32 mouse cellular contexts compared by ENCODE assay signal in genomic region chr12:57918211-57918610, GRCm38 (mm10).
"Had no signal": no experiment of that assay in that cellular context is flagged by ENCODE, and none has a peak within 500 bp of the region (broad histone marks: within the 10 kb centered on the region; RNA-seq: fewer than 3 reads in every experiment).

No protein-coding gene starts in this region.

- H3K4me1 ChIP-seq: limb, embryonic 13.5 days; limb, embryonic 15.5 days; liver, embryonic 13.5 days; liver, embryonic 15.5 days; lung, embryonic 15.5 days; megakaryocyte, embryonic 14.5 days; midbrain, embryonic 10.5 days; midbrain, embryonic 12.5 days; midbrain, embryonic 13.5 days; midbrain, embryonic 15.5 days; neural tube, embryonic 12.5 days had no signal

- ATAC-seq: liver, postnatal 0 days; lung, postnatal 0 days; midbrain, embryonic 13.5 days; midbrain, embryonic 15.5 days; midbrain, embryonic 16.5 days had no signal

- H3K9ac ChIP-seq: limb, embryonic 12.5 days; limb, embryonic 13.5 days; limb, embryonic 15.5 days; liver, embryonic 13.5 days; liver, embryonic 14.5 days; liver, embryonic 15.5 days; liver, postnatal 0 days; lung, embryonic 14.5 days; lung, embryonic 15.5 days; midbrain, embryonic 12.5 days; midbrain, embryonic 13.5 days; midbrain, embryonic 15.5 days; neural tube, embryonic 12.5 days had no signal

- DNase-seq: left cerebral cortex, postnatal 4 days; liver; liver, embryonic 13.5 days; liver, postnatal 0 days; lung, adult 18-20 months; lung, adult 2 months; lung, embryonic 14.5 days; lung, postnatal 10 days; lung, postnatal 14 days; lung, postnatal 36 days; lung, postnatal 4 days; midbrain, embryonic 14.5 days had no signal

- H3K9me3 ChIP-seq: limb, embryonic 10.5 days; limb, embryonic 12.5 days; limb, embryonic 13.5 days; limb, embryonic 15.5 days; liver, embryonic 13.5 days; liver, embryonic 15.5 days; lung, embryonic 15.5 days; midbrain, embryonic 10.5 days; midbrain, embryonic 12.5 days; midbrain, embryonic 13.5 days; midbrain, embryonic 15.5 days; neural tube, embryonic 12.5 days had no signal

- H3K27me3 ChIP-seq: limb, embryonic 12.5 days; limb, embryonic 13.5 days; limb, embryonic 15.5 days; liver, embryonic 13.5 days; liver, embryonic 15.5 days; lung, embryonic 15.5 days; megakaryocyte, embryonic 14.5 days; midbrain, embryonic 12.5 days; midbrain, embryonic 13.5 days; midbrain, embryonic 15.5 days; neural tube, embryonic 12.5 days had no signal

- H3K27ac ChIP-seq: left cerebral cortex, adult 2 months; limb, embryonic 10.5 days; limb, embryonic 12.5 days; limb, embryonic 13.5 days; limb, embryonic 15.5 days; liver, embryonic 13.5 days; liver, embryonic 14.5 days; liver, embryonic 15.5 days; lung, embryonic 15.5 days; macrophage; midbrain, embryonic 10.5 days; midbrain, embryonic 12.5 days; midbrain, embryonic 13.5 days; midbrain, embryonic 15.5 days; neural tube, embryonic 12.5 days had no signal

- H3K4me2 ChIP-seq: limb, embryonic 12.5 days; limb, embryonic 13.5 days; limb, embryonic 15.5 days; liver, embryonic 11.5 days; liver, embryonic 13.5 days; liver, embryonic 15.5 days; lung, embryonic 14.5 days; lung, embryonic 15.5 days; midbrain, embryonic 11.5 days; midbrain, embryonic 12.5 days; midbrain, embryonic 13.5 days; midbrain, embryonic 15.5 days; neural tube, embryonic 12.5 days had no signal

- H3K36me3 ChIP-seq: limb, embryonic 10.5 days; limb, embryonic 12.5 days; limb, embryonic 13.5 days; limb, embryonic 15.5 days; liver, embryonic 13.5 days; liver, embryonic 15.5 days; lung, embryonic 15.5 days; midbrain, embryonic 10.5 days; midbrain, embryonic 12.5 days; midbrain, embryonic 13.5 days; midbrain, embryonic 15.5 days; neural tube, embryonic 12.5 days had no signal

- H3K4me3 ChIP-seq: left cerebral cortex, adult 2 months; limb, embryonic 10.5 days; limb, embryonic 12.5 days; limb, embryonic 13.5 days; limb, embryonic 15.5 days; liver, embryonic 13.5 days; liver, embryonic 15.5 days; lung, embryonic 15.5 days; megakaryocyte, embryonic 14.5 days; midbrain, embryonic 10.5 days; midbrain, embryonic 12.5 days; midbrain, embryonic 13.5 days; midbrain, embryonic 15.5 days; myocyte; neural tube, embryonic 12.5 days had no signal
